Mouse (Mus musculus) urinary bladder, postnatal 14 days (tissue): ENCODE results near the gene Rnf166.
A peak's percentile ranks its signal among the peaks of the same experiment; 100 is the strongest.

Source experiments
- DNase-seq: peaks from one replicate; pipeline ENCODE4 v3.0.0; 2021; ENCODE audit warnings: low spot score

Rnf166 gene

DNA sequence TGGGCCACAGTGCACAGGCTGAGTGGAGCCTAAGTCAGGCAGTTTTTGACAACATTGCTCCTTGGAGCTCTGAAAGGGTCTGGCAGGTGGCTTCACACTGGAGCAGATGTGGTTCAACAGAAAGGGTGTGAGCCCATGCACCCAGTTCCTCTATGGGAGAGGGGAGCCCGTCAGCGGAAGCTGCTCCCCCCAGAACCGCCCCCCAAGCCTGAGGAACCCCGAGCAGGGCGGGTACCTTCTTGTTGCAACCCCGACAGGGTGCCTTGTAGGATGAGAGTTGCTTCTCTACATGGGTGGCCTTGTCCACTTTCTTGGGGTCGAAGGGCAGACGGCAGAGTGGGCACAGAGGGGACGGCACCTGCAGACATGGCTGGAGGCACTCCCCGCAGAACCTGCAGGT, 5.9 kb downstream of the Rnf166 start:
- DNase-seq = no peak

GRCm38 (mm10) chr8:122469407-122469806, 6.5 kb downstream of the Rnf166 start:
- DNase-seq = no peak

GRCm38 (mm10) chr8:122467816-122468215, 8.0 kb downstream of the Rnf166 start:
- no peak for DNase-seq

DNA sequence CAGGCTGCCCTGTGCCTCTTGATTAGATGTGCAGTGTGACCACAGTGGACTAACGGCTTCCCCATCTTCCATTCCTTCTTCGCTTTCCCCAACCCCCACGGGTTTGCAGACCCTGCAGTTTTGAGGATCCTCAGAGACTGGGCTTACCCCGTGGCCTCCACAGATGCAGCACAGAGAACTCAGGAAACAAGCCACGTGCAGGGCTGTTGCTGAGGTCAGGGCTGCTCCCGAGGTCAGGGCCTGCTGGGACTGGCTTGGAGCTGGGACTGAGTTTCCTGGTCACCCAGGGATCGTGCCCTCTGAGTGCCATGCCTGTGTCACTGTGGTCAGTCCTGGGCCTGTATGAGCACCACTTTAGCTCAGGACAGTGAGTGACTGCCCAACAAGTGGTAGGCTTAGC, 10.9 kb downstream of the Rnf166 start:
- no peak for DNase-seq

GRCm38 (mm10) chr8:122463651-122464640, 11.9 kb downstream of the Rnf166 start:
- DNase-seq = peak; percentile 57

- DNase-seq = no peak
These were observed 13.4 kb downstream of the Rnf166 start for GRCm38 (mm10) chr8:122462510-122462909.

GRCm38 (mm10) chr8:122461473-122462148, 14.3 kb downstream of the Rnf166 start:
- no peak for DNase-seq

- peak; percentile 77 for DNase-seq
These were observed 15.1 kb downstream of the Rnf166 start, which contains the start of gene Snai3 for GRCm38 (mm10) chr8:122460524-122461472. Snai3 (minus strand) TSS chr8:122460733.

GRCm38 (mm10) chr8:122459990-122460389, 15.9 kb downstream of the Rnf166 start:
- no peak for DNase-seq

GRCm38 (mm10) chr8:122459218-122459900, 16.5 kb downstream of the Rnf166 start:
- DNase-seq = no peak

GRCm38 (mm10) chr8:122457171-122457570, 18.7 kb downstream of the Rnf166 start:
- DNase-seq = peak; percentile 57

GRCm38 (mm10) chr8:122454409-122454808, 21.5 kb downstream of the Rnf166 start:
- DNase-seq = no peak

DNA sequence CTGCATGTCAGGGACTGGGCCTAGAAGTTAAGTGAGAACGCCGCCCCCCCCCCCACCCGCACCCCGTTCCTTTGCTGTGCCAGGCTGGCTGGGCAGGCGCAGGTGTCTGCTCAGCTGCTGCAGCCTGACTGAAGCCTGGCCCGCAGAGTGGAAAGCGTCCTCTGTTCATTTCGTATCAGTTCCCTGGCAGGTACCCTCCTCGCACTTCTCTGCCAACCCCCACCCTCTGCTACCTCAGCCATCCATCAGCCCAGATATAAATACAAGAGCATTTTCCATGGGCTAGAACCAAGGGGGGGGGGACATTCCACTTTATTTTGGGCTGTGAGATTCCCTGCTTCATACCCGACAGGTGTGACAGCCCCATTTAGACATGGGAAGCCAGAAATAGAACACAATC, 23.7 kb downstream of the Rnf166 start:
- DNase-seq = no peak

- DNase-seq = no peak
These were observed 24.6 kb downstream of the Rnf166 start for GRCm38 (mm10) chr8:122451161-122451703.

DNA sequence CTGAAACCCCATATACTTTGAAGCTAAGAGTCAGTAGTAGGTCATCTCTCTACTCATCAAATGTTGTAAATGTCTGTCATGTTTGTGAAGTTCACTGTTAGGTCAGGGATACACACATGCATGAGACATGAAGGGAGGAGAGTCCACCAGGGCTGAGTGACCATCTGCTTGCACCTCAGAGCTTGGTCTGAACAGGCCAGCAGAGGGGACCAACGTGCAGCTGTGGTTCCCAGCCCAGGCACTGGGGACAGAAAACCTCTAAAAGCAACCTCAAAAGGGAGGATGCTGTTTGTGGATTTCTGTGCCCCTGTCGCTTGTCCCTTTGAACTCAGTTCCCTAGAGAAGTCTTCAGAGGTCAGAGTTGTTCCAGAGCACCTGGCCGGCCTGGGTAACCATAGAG, 30.7 kb downstream of the Rnf166 start:
- DNase-seq = no peak

DNA sequence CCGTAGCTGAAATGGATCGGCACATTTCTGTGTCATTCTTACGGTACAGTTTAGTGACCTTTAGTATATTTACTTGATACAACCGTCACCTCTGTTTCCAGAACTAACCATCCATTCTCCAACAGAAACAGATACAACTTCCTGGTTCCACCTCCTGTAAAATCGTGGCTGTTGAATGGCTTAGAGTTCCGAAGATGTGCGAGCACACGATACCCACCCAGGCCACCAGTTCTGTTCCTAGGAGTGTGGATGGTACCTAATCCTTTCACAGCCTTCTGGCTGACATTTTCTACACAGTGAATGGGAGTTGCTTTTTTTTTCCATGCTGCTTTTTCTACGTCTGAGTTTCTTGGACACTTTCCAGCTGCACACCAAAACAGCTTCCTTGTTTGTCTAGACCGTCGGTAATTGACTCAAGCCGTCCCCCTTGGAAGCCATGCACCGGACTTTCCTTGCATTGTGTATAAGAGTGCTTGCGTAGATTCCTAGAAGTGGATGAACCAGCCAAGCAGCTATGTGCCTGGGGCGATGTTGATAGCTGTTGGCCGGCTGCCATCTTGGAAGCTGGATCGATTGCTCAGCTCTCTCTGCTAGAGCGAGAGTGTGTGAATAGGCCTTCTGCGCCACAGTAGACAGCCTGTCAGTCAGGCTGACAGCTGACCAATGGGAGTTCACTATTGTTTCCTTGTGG, 31.7 kb downstream of the Rnf166 start:
- DNase-seq = peak; percentile 92

GRCm38 (mm10) chr8:122443262-122444006, 32.4 kb downstream of the Rnf166 start, which contains the start of gene Mvd:
Mvd (minus strand) TSS chr8:122443422.
- DNase-seq = peak; percentile 99

- DNase-seq = no peak
These were observed 33.1 kb downstream of the Rnf166 start for GRCm38 (mm10) chr8:122442781-122443180.

- no peak for DNase-seq
These were observed 33.5 kb downstream of the Rnf166 start for GRCm38 (mm10) chr8:122442356-122442755.

DNA sequence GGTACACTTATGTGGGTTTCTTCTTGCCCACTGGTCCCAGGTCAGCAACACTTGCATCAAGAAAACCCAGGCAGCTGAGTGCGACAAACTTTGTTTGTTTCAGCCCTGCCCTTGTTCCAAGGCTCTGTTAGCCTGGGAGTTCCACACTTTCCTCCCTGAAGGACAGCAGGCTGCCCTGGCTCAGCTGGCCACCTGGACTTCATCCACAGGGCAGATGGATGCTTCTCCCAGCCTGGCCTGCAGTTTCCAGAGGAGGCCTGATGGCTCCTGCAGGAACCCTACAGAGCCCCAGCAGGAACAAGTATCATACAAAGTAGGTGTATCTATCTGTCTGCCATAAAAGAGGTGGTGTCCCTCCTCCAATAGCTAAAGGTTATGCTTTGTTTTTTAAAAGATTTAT, 34.5 kb downstream of the Rnf166 start:
- DNase-seq = no peak
